Mouse (Mus musculus) cerebellum, adult 2 months (tissue): ENCODE results near the gene Tet1.

Source experiments
- CTCF ChIP-seq: fragments of 200-500 bp; IDR thresholded peaks from 2 replicates; pipeline ENCODE4 v1.5.1; 2011; ENCODE audit warnings: low read depth, mild to moderate bottlenecking, control low read depth, low read length, moderate library complexity, borderline replicate concordance; ENCODE audit not compliant: insufficient read depth
- POLR2A ChIP-seq: fragments of 200-500 bp; IDR thresholded peaks from 2 replicates; pipeline ENCODE4 v1.6.1; 2011; ENCODE audit warnings: low read length, control low read depth, borderline replicate concordance; ENCODE audit not compliant: insufficient read depth

- TF ChIP-seq CTCF (no peak), POLR2A (no peak)
Observed at GRCm38 (mm10) chr10:62884517-62884916, 24.3 kb downstream of the Tet1 start.
